Mouse (Mus musculus): ENCODE results near the gene Bcan.

DNA sequence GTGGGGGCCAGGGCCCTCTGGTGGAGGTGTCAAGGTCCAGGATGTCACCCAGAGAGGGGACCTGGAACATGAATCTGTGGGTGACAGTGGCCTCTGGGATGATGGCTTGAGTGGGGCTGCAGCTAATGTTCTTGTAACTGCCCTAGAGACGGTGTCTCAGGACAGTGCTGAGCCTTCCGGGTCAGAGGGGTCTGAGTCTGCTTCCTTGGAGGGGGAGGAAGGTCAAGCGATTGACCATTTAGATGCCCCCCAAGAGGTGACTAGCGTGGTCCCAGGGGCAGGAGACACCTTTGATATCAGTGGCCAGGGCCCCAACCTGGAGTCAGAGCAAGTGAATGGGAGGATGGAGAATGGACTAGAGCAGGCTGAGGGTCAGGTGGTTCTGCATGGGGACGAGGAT lies 20.5 kb downstream of the Bcan start:
- TF ChIP-seq POLR2A (IDR thresholded peaks at IDR 0.05; ENCODE audit: control insufficient read depth, low read depth, low read length) (no peak), CTCF (IDR thresholded peaks at IDR 0.05; ENCODE audit: control insufficient read depth, insufficient read depth, insufficient replicate concordance, low read depth, low read length) (no peak)
